Mouse (Mus musculus) gastrocnemius, adult 8-10 months (tissue): Measurements from ENCODE around the gene Tm6sf1. TPM values are rescaled to one million over a fixed set of nuclear protein-coding genes. Genes with fewer than 3 reads are reported as not detected.
A peak's percentile ranks its signal among the peaks of the same experiment; 100 is the strongest.

ENCODE experiments used
- DNase-seq, 2 experiments: peaks; one replicate each; pipeline ENCODE4 v3.0.0; 2022; ENCODE audit warnings: low spot score in 2 of 2
- total RNA-seq, 4 experiments: library from RNA; stranded (reverse); gene quantifications; 2 replicates each; pipeline ENCODE4 v1.2.4; 2022

Gene Tm6sf1
- total RNA-seq, 4 experiments from 2014 or later: 3.5 to 5.0 (median 4.4) TPM

- no peak for DNase-seq
Measured at GRCm38 (mm10) chr7:81881600-81881999, 22.8 kb downstream of the Tm6sf1 start.

GRCm38 (mm10) chr7:81885128-81885527 is 26.3 kb downstream of the Tm6sf1 start:
- DNase-seq: no peak

GRCm38 (mm10) chr7:81899361-81899760 is 40.6 kb downstream of the Tm6sf1 start:
- DNase-seq: no peak

GRCm38 (mm10) chr7:81904094-81904493 is 45.3 kb downstream of the Tm6sf1 start:
- no peak for DNase-seq

- DNase-seq: no peak
Measured at GRCm38 (mm10) chr7:81904926-81905325, 46.1 kb downstream of the Tm6sf1 start.

- no peak for DNase-seq
Measured at GRCm38 (mm10) chr7:81918316-81918715, 59.5 kb downstream of the Tm6sf1 start.

- no peak for DNase-seq
Measured at GRCm38 (mm10) chr7:81920314-81920713, 61.5 kb downstream of the Tm6sf1 start.

GRCm38 (mm10) chr7:81921379-81921952 is 62.7 kb downstream of the Tm6sf1 start:
- no peak for DNase-seq

GRCm38 (mm10) chr7:81928998-81929397 is 70.2 kb downstream of the Tm6sf1 start:
- no peak for DNase-seq

- DNase-seq: no peak
Measured at GRCm38 (mm10) chr7:81932521-81933045, 73.8 kb downstream of the Tm6sf1 start.

GRCm38 (mm10) chr7:81933061-81933600 is 74.3 kb downstream of the Tm6sf1 start:
- no peak for DNase-seq

GRCm38 (mm10) chr7:81933601-81934266 is 74.9 kb downstream of the Tm6sf1 start:
- peak; percentile 24 to 27 for DNase-seq

Other genes with a start within 250 kb of the Tm6sf1 start
- 10 to 100 TPM; 40.0 to 53.1 (median 44.0) TPM for gene Homer2, start 151.5 kb upstream of the Tm6sf1 start, total RNA-seq
- gene Ramac, start 96.1 kb upstream of the Tm6sf1 start, total RNA-seq: 10 to 100 TPM; 23.0 to 26.0 (median 24.4) TPM
- 10 to 100 TPM; 20.4 to 26.0 (median 23.4) TPM for gene 3110040N11Rik, start 69.5 kb upstream of the Tm6sf1 start, total RNA-seq
- gene Btbd1, start 29.6 kb upstream of the Tm6sf1 start, total RNA-seq: 100 to 1,000 TPM; 148 to 159 (median 152) TPM
- gene Gm10160, start 3.2 kb upstream of the Tm6sf1 start, total RNA-seq: not detected
- 1 to 10 TPM in 3 of 4 experiments, under 1 TPM in 1; 0.99 to 1.5 (median 1.5) TPM for gene Hdgfl3, start 75.5 kb downstream of the Tm6sf1 start, total RNA-seq
- not detected for gene Bnc1, start 133.3 kb downstream of the Tm6sf1 start, total RNA-seq